Mouse (Mus musculus): ENCODE data around the gene Fam161b. TPM values are rescaled to one million over a fixed set of nuclear protein-coding genes. Genes with fewer than 3 reads are reported as not detected.

The Fam161b gene
- polyA plus RNA-seq, 1 experiment from 2014 or later, result 5.5 TPM

DNA sequence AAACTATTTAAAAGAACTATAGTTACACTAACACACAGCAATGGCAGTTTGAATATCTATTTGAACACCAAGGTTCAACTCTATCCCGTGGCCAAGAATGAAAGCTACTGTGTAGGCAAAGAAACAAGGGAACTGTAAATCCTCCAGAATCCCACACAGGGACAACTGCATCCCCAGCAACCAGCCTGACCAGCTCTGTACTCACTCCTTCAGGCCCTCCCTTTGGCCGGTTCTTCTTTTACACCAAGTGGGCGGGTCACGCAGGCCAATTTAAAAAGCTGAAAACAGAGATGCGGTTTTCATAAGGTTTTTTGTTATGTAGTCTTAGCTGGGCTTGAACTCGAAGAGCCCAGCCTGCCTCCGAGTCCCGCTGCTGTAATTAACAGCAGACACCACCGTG lies 37.5 kb upstream of the Fam161b start:
- POLR2A ChIA-PET, result no interaction called here
- no peak for TF ChIP-seq CTCF (IDR thresholded peaks at IDR 0.05)
- CTCF ChIA-PET, result interaction anchor here (1.5 kb wide), 1 partner anchor 18 kb away, joined by 4 read pairs; the partner anchor contains the start of gene Rnf113a2
- no peak for ATAC-seq
- in situ Hi-C loops (cut with MboI; ENCODE audit: low pct_unique_long_range_greater_than_20kb), result no loop called here
- no peaks in the 10 kb centered on the region for H3K27me3 ChIP-seq
- DNase-seq (ENCODE audit: low read depth, low spot score), result no peak

DNA sequence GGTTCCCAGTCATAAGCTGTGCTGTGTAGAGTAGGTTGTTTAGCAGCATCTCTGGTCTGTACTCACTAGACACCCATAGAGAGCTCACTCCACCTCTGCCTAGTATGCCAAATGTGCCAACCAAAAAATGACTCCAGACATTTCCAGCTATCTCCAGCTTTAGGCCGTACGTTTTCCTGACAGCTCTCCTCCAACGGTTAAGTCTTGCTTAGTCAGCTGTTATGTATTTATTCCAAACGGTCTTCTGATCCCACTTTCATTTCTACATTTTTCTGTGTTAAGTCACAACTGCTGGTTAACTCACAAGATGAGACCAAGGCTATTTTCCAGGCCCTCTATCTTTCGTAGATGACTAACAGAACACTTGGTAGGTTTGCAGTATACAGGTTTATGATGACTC lies 37.0 kb upstream of the Fam161b start:
- ATAC-seq, result no peak
- no peak for DNase-seq (ENCODE audit: low read depth, low spot score)
- no peaks in the 10 kb centered on the region for H3K27me3 ChIP-seq
- POLR2A ChIA-PET, result no interaction called here
- in situ Hi-C loops (cut with MboI; ENCODE audit: low pct_unique_long_range_greater_than_20kb), result no loop called here
- TF ChIP-seq CTCF (IDR thresholded peaks at IDR 0.05), result no peak
- CTCF ChIA-PET, result interaction anchor here (1.5 kb wide), 1 partner anchor 18 kb away, joined by 4 read pairs; the partner anchor contains the start of gene Rnf113a2

DNA sequence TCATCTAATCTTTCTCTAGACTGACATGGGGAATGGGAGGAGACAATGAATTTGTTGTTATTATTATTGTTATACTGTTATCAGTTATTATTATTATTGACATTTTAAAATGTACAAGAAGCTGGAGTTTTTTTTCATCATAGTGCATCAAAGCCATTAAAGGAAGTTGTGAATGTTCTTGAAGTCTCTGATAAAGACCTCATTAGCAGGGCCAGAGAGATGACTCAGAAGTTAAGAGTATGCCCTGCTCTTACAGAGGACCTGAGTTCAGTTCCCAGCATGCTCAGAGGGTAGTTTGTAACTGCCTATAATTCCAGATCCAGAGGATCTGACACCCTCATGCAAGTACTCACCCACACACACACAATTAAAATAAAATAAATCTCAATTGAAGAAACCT lies 36.1 kb upstream of the Fam161b start:
- ATAC-seq (no peak), DNase-seq (ENCODE audit: low read depth, low spot score) (no peak)
- H3K27me3 ChIP-seq, result no peaks in the 10 kb centered on the region
- in situ Hi-C loops (cut with MboI; ENCODE audit: low pct_unique_long_range_greater_than_20kb), result no loop called here
- CTCF ChIA-PET, result no interaction called here
- TF ChIP-seq CTCF (IDR thresholded peaks at IDR 0.05), result no peak
- POLR2A ChIA-PET, result no interaction called here

DNA sequence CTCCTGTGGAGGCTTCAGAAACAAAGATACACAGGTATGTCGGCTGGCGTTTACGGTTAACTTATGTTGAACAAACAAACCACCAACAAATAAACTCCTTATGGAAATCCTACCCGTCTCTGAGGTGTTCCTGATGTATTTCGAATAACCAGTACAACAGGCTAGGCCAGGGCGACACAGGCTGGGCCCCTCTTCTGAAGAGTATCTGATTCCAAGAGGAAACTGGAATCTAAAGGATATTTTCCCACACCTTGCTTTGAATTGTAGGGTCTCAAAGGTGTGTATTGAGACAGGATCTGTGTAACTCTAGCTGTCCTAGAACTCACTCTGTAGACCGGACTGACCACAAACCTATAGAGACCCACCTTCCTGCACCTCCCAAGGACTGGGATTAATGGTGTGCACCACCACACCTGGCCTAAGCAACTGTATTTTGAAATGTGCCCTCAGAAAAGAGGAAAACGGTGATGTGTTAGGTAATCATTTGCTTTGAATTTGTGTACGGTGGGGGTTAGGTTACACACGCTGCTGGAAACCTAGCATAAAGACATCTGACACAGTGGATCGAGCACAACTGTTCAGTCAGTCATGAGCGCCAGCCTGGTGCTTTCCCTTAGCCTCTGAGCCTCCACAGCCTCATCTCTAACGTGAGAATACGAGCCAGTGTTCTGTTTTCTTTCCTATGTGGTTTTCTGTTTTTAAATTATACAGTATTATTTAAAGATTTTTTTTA lies 35.5 kb upstream of the Fam161b start:
- no peak for ATAC-seq
- H3K27me3 ChIP-seq, result no peaks in the 10 kb centered on the region
- in situ Hi-C loops (cut with MboI; ENCODE audit: low pct_unique_long_range_greater_than_20kb), result no loop called here
- no peak for TF ChIP-seq CTCF (IDR thresholded peaks at IDR 0.05)
- ChIA-PET CTCF (no interaction called here), POLR2A (no interaction called here)
- no peak for DNase-seq (ENCODE audit: low read depth, low spot score)

DNA sequence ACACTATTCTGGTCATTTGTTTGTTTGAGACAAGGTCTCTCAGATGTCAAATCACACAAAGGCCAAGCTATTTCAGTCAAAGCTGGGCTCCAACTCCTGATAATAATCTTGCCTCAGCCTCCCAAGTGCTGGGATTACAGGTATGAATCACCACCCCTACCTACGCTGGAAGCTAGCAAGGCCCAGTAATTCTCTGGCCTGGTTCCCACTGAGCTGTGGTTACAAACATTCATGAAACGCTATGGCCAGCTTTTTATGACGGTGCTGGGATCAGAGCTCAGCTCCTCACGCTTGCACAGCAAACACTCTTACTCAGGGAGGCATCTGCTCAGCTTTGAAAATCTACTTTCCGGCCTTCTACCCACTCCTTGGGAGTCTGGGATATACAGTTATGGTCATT lies 32.2 kb upstream of the Fam161b start:
- ATAC-seq (peak; percentile 47), DNase-seq (ENCODE audit: low read depth, low spot score) (peak; percentile 69)
- no peaks in the 10 kb centered on the region for H3K27me3 ChIP-seq
- POLR2A ChIA-PET, result no interaction called here
- CTCF ChIA-PET, result interaction anchor here (0.9 kb wide), 1 partner anchor 9 kb away, joined by 3 read pairs; no protein-coding TSS in a partner anchor
- no peak for TF ChIP-seq CTCF (IDR thresholded peaks at IDR 0.05)
- in situ Hi-C loops (cut with MboI; ENCODE audit: low pct_unique_long_range_greater_than_20kb), result no loop called here

DNA sequence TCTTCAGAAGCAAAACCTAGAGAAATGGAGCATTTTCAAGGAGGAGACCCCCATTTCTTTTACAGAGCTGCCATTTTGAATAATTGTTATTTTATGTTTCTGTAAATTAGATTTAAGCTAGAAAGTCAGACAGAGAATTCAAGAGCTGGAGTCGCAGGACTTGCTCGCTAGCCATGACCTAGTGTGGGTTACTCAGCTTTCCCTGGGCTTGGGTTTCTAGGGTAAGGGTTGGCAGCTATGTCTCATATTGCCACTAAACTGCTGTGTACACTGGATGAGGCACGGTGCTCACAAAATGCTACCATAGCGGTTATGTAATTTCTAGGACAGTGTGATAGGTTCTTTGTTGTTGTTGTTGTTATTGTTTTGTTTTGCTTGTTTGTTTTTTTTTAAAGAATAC lies 31.0 kb upstream of the Fam161b start:
- CTCF ChIA-PET, result no interaction called here
- POLR2A ChIA-PET, result interaction anchor here (1.0 kb wide), 1 partner anchor 76 kb away, joined by 4 read pairs; the partner anchor contains the start of gene Zfp410

DNA sequence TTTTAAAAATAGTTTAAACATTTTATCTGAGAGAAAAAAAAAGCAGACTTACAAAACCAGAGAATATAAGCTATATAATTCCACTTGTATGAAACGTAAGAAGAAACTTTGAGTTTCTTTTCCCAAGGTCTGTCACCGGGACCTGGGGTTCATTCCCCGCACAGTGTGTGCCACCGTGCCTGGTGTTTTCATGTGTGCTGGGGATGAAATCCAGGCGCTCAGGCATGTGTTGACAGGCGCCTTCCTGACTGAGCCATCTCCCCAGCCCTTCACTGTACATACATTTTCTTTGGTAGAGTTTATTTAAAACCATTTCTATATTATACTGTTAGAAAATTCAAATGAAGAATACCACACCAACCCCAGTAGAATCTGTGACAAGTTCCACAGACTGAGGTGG lies 28.7 kb upstream of the Fam161b start:
- in situ Hi-C loops (cut with MboI; ENCODE audit: low pct_unique_long_range_greater_than_20kb), result no loop called here
- POLR2A ChIA-PET, result no interaction called here
- TF ChIP-seq CTCF (IDR thresholded peaks at IDR 0.05), result no peak
- DNase-seq (ENCODE audit: low read depth, low spot score), result no peak
- CTCF ChIA-PET, result no interaction called here
- ATAC-seq, result no peak
- no peaks in the 10 kb centered on the region for H3K27me3 ChIP-seq

More for the DNA sequence above, 31.0 kb upstream of the Fam161b start:
- DNase-seq (ENCODE audit: low read depth, low spot score), result no peak
- in situ Hi-C loops (cut with MboI; ENCODE audit: low pct_unique_long_range_greater_than_20kb), result no loop called here
- ATAC-seq, result no peak
- TF ChIP-seq CTCF (IDR thresholded peaks at IDR 0.05), result no peak
- H3K27me3 ChIP-seq, result no peaks in the 10 kb centered on the region

DNA sequence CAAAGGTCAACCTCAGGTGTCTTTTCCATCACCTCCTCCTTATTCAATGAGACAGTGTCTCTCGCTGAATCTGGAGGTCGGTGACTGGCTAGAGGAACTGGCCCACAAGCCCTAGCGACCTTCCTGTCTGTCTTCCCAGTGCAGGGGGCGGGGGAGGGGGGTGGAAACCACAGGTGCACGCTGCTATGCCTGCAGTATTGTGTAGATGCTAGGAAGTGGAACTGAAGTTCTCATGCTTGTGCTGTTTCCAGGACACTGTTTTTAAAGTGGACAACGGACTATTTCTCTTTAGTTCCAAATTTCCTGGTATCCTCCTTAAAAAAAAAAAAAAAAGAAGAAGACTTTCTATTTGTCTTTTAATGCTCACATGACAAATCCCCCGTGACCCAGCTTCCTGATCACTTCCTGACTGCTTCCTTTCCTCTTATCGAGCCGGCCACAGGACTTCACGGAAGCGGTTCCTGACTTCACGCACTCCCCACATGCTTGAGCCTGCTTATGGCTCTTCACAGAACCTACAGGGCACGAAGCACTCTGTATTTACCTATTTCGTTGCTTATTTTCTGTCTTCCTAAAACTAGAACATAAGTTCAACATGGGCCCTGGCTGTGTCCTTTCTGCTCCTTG lies 27.3 kb upstream of the Fam161b start:
- no peak for ATAC-seq
- CTCF ChIA-PET, result no interaction called here
- in situ Hi-C loops (cut with MboI; ENCODE audit: low pct_unique_long_range_greater_than_20kb), result no loop called here
- TF ChIP-seq CTCF (IDR thresholded peaks at IDR 0.05), result no peak
- no peak for DNase-seq (ENCODE audit: low read depth, low spot score)
- H3K27me3 ChIP-seq, result no peaks in the 10 kb centered on the region
- POLR2A ChIA-PET, result no interaction called here

DNA sequence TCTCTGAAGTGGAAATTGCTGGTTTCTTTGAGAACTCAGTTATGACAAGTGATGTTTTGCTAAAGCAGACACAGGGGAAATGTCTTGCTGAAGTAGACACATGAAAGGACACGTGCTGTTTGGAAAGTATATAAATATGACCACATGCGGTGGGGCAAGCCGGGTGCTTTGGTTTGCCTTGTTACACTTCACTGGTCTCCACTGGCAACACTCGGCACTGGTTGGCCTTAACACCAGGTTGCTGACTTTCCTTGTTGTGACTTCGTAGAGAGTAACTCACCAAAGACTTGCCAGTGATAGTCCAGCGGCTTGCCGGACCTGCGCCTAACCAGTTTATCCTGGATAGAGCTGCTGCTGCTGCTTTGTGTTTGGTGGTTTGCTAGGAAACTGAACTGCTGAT lies 26.5 kb upstream of the Fam161b start:
- DNase-seq (ENCODE audit: low read depth, low spot score) (no peak), ATAC-seq (no peak)
- ChIA-PET POLR2A (no interaction called here), CTCF (interaction anchor here (0.8 kb wide), 1 partner anchor 12 kb away, joined by 3 read pairs; no protein-coding TSS in a partner anchor)
- in situ Hi-C loops (cut with MboI; ENCODE audit: low pct_unique_long_range_greater_than_20kb), result no loop called here
- no peaks in the 10 kb centered on the region for H3K27me3 ChIP-seq
- no peak for TF ChIP-seq CTCF (IDR thresholded peaks at IDR 0.05)

DNA sequence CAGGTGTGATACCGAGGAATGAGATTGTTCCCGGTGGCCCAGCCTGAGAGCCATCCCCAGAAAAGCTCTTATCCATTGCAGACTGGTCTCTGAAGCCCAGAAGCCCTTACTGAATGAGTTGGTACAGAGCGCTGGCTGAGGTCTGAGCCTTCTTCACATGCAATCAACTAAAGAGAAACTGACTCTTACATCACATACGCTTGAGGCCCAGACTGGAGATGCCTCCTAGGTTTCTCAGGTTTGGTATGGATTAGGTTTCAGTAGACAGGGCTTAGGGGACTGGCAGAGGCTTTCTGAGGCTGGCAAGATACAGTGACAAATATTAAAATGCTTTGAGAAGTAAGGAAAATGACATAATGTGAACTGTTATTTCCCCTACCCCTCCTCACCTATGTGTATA lies 23.8 kb upstream of the Fam161b start:
- ATAC-seq (no peak), DNase-seq (ENCODE audit: low read depth, low spot score) (no peak)
- CTCF ChIA-PET, result interaction anchor here (1.3 kb wide), 1 partner anchor 8 kb away, joined by 3 read pairs; no protein-coding TSS in a partner anchor
- no peaks in the 10 kb centered on the region for H3K27me3 ChIP-seq
- no peak for TF ChIP-seq CTCF (IDR thresholded peaks at IDR 0.05)
- POLR2A ChIA-PET, result no interaction called here
- in situ Hi-C loops (cut with MboI; ENCODE audit: low pct_unique_long_range_greater_than_20kb), result no loop called here

DNA sequence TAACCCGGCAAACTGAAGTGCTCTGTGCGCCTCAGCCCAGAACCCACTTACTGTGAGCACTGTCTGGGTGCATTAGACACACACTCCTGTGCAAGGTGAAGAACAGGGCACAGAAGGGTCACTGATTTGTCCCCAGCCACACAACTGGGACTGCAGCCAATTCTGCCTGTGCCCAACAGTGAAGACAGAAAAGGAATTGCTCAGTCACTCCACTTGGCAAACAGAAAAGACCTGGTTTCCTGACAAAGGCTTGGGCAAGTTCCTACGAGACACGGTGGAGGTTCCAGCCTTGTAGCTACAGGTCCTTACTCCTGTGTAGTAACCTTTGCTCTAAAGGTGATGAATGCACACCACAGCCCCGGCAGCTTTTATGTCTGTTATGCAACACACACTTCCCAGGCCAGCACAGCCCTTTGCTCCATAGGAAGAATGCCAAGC lies 23.0 kb upstream of the Fam161b start:
- no peak for ATAC-seq
- ChIA-PET CTCF (interaction anchor here (1.3 kb wide), 1 partner anchor 9 kb away, joined by 3 read pairs; no protein-coding TSS in a partner anchor), POLR2A (no interaction called here)
- in situ Hi-C loops (cut with MboI; ENCODE audit: low pct_unique_long_range_greater_than_20kb), result no loop called here
- DNase-seq (ENCODE audit: low read depth, low spot score), result no peak
- H3K27me3 ChIP-seq, result no peaks in the 10 kb centered on the region
- TF ChIP-seq CTCF (IDR thresholded peaks at IDR 0.05), result no peak
